In the genomic region with DNA sequence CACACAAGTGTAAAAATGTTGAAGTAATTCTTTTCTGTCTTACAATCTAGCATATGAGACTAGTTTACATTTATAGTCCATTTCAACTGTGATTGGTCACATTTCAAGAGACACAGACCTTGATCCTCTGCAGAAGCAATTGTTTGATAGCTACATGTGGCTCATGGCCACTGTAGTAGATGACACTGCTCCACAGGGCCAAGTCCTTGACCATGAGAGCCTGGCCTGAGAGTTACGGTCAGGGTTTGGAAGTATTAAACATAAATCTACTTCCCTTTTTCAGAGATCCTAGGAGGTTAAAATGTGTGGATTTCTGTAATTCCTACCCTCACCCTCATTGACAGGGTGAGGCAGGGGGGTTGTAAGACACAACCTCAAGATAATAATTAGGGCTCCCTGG, we compare ENCODE assay signal across 19 mouse cellular contexts. TPM values are rescaled to one million over a fixed set of nuclear protein-coding genes. Genes with fewer than 3 reads are reported as not detected.
"Had no signal": no experiment of that assay in that cellular context is flagged by ENCODE, and none has a peak within 500 bp of the region (broad histone marks: within the 10 kb centered on the region; RNA-seq: fewer than 3 reads in every experiment).

No protein-coding gene starts in this region.

- DNase-seq: gastrocnemius, adult 2 months; gastrocnemius, postnatal 10 days; gastrocnemius, postnatal 25 days; heart, adult 18-20 months; heart, postnatal 10 days; heart, postnatal 4 days; kidney, adult 18-20 months; kidney, adult 8-10 months; kidney, postnatal 10 days; kidney, postnatal 25 days; kidney, postnatal 4 days; left cerebral cortex, postnatal 4 days had no signal

- ATAC-seq: hindbrain, embryonic 16.5 days; inflammation-experienced regulatory T-cells, adult 6 months; liver, embryonic 12.5 days had no signal

RNA-seq across cellular contexts. Expression of a gene that starts 13.9 kb away (rescaled TPM):
- total RNA-seq: gastrocnemius, adult 2 months; gastrocnemius, postnatal 10 days; gastrocnemius, postnatal 25 days; gastrocnemius, postnatal 4 days; granulocyte monocyte progenitor cell, adult 5-6 weeks; heart, adult 18-20 months; heart, adult 8-10 months; heart, postnatal 25 days; heart, postnatal 4 days; left cerebral cortex, postnatal 4 days had no signal

RNA-seq across cellular contexts. Expression of a gene that starts 53.4 kb away (rescaled TPM):
- total RNA-seq: gastrocnemius, adult 2 months had no signal

RNA-seq across cellular contexts. Expression of a gene that starts 57.8 kb away (rescaled TPM):
- total RNA-seq: gastrocnemius, adult 2 months; granulocyte monocyte progenitor cell, adult 5-6 weeks; heart, adult 18-20 months; heart, adult 8-10 months; heart, postnatal 10 days; heart, postnatal 25 days; heart, postnatal 4 days had no signal
